Mouse (Mus musculus): ENCODE measurements around the gene Mrpl27. TPM values are rescaled to one million over a fixed set of nuclear protein-coding genes. Genes with fewer than 3 reads are reported as not detected.
A peak's percentile ranks its signal among the peaks of the same experiment; 100 is the strongest.
"Not testable (repeated sequence)": the region's sequence is repeated elsewhere in the genome, so short reads cannot be mapped to it uniquely, and the experiment has no call there.

Mrpl27 gene
- polyA plus RNA-seq, 1 experiment = 52.0 TPM

DNA sequence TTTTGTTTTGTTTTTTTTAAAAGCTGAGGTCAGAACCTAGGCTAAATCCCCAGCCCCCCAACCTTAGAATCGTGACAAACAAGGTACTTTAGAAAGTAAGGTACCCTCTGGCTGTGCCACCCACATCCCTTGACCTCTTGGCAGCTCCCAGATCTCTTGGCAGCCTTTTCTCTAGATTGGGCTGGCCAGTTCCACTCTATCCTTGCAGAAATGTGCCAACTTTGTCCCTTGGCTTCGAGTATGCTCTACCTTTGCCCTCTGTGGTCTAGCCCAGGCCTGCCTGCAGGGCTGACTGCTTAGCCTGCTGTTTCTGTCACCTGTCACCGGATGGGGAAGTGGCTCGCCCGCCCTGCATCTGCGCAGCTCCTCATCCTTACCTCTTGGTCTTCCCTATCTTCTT lies 11.7 kb downstream of the Mrpl27 start:
- Histone ChIP-seq H3K27ac (ENCODE audit: insufficient read depth, low read length) (no peak overlapping the region), H3K4me3 (ENCODE audit: insufficient read depth, low read length) (no peak overlapping the region), H3K4me1 (ENCODE audit: control insufficient read depth, insufficient read depth, low read length) (no peaks in the 10 kb centered on the region)
- TF ChIP-seq CTCF (IDR thresholded peaks at IDR 0.05; ENCODE audit: borderline replicate concordance, insufficient read depth, low read length) (no peak), POLR2A (IDR thresholded peaks at IDR 0.05; ENCODE audit: low read depth, low read length) (no peak)

DNA sequence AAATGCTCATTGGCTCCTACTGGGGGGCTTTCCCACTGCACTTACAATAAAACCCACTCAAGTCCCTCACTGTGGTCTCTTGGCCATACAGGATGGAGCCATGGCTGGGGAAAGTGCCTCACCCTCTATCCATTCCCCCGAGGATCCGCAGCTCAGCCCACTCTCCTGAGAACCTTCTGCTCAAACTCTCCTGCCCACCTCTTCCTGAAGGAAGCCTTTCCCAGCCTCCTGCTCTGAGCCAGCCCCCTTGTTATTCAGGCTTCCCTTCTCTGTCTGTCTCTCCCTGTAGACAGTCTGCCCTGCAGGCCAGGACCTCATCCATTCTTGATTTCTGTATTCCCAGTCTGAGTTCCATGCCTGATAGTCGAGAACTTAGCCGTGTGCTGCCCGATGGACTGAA lies 21.4 kb downstream of the Mrpl27 start:
- TF ChIP-seq POLR2A (IDR thresholded peaks at IDR 0.05; ENCODE audit: low read depth, low read length) (no peak), CTCF (IDR thresholded peaks at IDR 0.05; ENCODE audit: borderline replicate concordance, insufficient read depth, low read length) (no peak)
- Histone ChIP-seq H3K27ac (ENCODE audit: insufficient read depth, low read length) (no peak overlapping the region), H3K4me1 (ENCODE audit: control insufficient read depth, insufficient read depth, low read length) (no peaks in the 10 kb centered on the region), H3K4me3 (ENCODE audit: insufficient read depth, low read length) (no peak overlapping the region)

DNA sequence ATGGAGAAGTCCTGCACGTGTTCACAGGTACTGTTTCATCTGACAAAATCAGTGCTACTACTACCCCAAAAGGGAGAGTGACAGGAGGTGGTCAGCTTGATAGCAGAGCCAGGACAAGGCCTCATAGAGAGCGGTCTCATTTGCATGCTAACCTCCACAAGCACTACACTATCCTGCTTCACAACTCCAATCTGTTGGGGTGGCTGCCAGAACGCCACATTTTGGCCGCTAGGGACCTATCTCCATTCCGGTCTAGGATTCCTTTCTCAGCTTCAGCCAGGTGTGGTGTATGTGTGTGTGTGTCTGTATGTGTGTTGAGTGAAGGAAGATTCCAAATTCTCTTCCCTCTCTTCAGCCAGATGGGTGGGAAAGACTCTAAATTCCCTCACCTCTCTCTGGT lies 21.9 kb downstream of the Mrpl27 start:
- Histone ChIP-seq H3K4me1 (ENCODE audit: control insufficient read depth, insufficient read depth, low read length) (no peaks in the 10 kb centered on the region), H3K27ac (ENCODE audit: insufficient read depth, low read length) (no peak overlapping the region), H3K4me3 (ENCODE audit: insufficient read depth, low read length) (no peak overlapping the region)
- TF ChIP-seq POLR2A (IDR thresholded peaks at IDR 0.05; ENCODE audit: low read depth, low read length) = no peak

DNA sequence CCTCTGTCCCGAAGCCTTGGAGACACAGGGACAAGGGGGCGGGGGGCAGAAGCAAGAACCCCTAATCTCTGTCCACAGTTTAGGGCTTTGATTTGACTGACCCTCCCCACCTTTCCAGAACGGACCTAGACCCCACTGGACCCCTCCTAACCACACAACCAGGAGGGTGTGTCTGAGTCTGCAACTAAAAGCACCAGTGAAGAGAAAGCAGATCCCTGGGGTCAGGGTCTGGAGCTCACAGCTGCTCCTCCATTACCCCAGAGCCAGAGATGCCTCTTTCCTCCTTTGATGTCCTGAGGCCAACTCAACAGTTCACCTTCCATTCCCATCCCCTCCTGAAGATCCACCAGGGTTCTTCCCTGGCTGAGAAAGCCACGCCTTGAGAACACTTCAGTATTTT lies 22.7 kb downstream of the Mrpl27 start:
- H3K4me1 ChIP-seq (ENCODE audit: control insufficient read depth, insufficient read depth, low read length) = no peaks in the 10 kb centered on the region
- H3K4me3 ChIP-seq (ENCODE audit: insufficient read depth, low read length) = peak overlapping the region; percentile 66
- TF ChIP-seq POLR2A (IDR thresholded peaks at IDR 0.05; ENCODE audit: low read depth, low read length) (no peak), CTCF (IDR thresholded peaks at IDR 0.05; ENCODE audit: borderline replicate concordance, insufficient read depth, low read length) (no peak)
- H3K27ac ChIP-seq (ENCODE audit: insufficient read depth, low read length) = no peak overlapping the region

DNA sequence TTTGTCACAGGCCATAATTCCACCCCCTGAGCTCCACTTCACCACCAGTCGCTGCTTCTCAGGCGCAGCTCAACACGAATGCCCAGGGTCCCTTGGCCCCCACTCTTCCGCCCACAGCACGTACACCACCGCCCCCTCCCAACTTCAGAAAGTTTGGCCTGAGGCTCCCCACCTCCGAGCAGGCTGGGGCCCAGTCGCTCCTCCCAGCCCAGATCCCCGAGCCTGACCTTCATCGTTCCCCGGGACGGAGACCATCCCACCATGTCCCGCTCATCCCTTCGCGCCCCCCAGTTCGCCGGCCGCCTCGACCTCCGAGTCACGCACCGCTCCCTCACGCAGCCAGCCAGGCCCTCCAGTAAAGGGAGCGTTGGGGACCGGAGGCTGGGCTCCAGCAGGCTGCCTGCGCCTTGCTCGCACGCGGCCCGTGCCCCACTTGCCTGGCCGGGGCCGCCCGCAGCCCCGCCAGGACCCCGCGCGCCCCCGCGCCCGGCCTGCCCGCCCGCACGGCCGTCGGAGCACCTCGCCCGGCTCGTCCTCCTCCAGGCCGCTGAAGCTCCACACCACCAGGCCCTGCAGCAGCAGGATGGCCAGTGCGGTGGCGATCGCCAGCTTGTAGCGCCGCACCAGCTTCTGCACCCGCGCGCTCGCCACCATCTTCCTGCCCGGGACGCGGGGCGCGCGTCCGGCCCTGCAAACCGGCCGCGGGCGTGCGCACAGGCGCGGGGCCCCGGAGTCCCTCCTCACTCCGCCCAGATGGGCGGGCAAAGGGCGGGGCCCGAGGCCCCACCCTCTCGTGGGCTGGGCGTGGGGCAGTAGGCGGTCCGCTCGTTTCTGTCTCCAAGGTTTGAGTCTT lies 23.4 kb downstream of the Mrpl27 start, which contains the start of gene Xylt2:
Xylt2 (minus strand) TSS at position 762 of the 853 bp plus-strand sequence.
- TF ChIP-seq CTCF (IDR thresholded peaks at IDR 0.05; ENCODE audit: borderline replicate concordance, insufficient read depth, low read length) (no peak), POLR2A (IDR thresholded peaks at IDR 0.05; ENCODE audit: low read depth, low read length) (peak; percentile 83)
- Histone ChIP-seq H3K27ac (ENCODE audit: insufficient read depth, low read length) (no peak within 1 kb of the TSS), H3K4me3 (ENCODE audit: insufficient read depth, low read length) (peak within 1 kb of the TSS; percentile 66), H3K4me1 (ENCODE audit: control insufficient read depth, insufficient read depth, low read length) (no peaks in the 10 kb centered on the region)

DNA sequence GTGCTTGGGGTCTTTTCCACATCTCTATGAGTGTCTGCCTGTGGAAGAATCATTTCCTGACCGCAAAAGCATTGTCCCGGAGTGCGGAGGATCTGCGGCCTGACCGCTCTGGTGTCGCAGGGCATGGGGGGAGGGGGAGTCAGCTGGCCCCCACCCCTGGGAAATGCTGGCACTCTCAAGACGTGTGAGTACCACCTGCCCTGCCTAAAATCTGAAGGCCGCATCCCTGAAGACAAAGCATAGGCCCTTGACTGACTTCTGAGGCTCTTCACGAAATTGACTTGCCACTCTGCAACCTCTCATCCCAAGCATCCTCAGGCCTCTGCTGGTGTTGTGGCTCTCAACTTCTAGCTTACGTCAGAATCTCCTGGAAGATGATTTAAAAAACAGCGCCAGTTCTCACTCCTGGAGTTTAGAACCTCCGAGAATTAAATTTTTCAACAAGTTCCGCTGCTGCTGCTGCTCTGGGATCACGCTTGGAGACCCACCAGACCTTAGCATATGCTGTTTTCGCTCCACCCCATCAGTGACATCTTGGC lies 24.1 kb downstream of the Mrpl27 start:
- TF ChIP-seq CTCF (IDR thresholded peaks at IDR 0.05; ENCODE audit: borderline replicate concordance, insufficient read depth, low read length) = no peak
- TF ChIP-seq POLR2A (IDR thresholded peaks at IDR 0.05; ENCODE audit: low read depth, low read length) = no peak
- Histone ChIP-seq H3K4me3 (ENCODE audit: insufficient read depth, low read length) (peak overlapping the region; percentile 37), H3K4me1 (ENCODE audit: control insufficient read depth, insufficient read depth, low read length) (no peaks in the 10 kb centered on the region), H3K27ac (ENCODE audit: insufficient read depth, low read length) (no peak overlapping the region)

DNA sequence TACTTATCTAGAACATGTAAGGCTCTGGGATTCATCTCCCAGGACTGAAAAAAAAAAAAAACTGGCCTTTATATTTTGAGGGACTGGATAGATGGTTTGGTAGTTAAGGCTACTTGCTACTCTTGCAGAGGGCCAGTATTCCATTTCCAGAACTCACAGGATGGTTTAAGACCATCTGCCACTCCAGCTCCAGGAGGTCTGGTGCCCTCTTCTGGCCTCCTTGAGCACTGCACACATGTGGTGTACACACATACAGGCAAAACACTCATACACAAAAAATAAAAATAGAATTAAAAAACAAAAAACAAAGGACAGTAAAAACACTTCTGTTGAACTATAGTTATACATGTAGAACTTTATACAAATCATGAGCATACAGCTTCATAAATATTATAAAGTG lies 27.1 kb downstream of the Mrpl27 start:
- Histone ChIP-seq H3K27ac (ENCODE audit: insufficient read depth, low read length) (no peak overlapping the region), H3K4me1 (ENCODE audit: control insufficient read depth, insufficient read depth, low read length) (no peaks in the 10 kb centered on the region), H3K4me3 (ENCODE audit: insufficient read depth, low read length) (no peak overlapping the region)
- no peak for TF ChIP-seq POLR2A (IDR thresholded peaks at IDR 0.05; ENCODE audit: low read depth, low read length)
- no peak for TF ChIP-seq CTCF (IDR thresholded peaks at IDR 0.05; ENCODE audit: borderline replicate concordance, insufficient read depth, low read length)

DNA sequence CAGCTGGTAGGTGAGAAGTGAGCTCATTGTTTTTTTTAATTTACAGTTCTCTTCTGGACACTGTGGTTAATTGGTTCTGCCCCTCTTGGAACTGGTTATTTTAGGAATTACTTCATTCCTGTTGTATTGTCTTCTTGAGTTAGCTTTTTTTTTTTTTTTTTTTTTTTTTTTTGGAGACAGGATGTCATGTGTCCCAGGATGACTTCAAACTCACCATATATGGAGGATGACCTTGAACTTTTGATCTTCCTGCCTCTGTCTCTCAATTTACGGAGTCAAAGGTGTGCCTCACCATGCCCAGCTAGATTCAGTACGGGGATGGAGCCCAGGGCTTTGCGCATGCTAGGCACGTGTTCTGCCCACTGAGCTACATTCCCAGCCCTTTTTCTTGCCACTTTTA lies 28.1 kb downstream of the Mrpl27 start:
- Histone ChIP-seq H3K4me3 (ENCODE audit: insufficient read depth, low read length) (no peak overlapping the region), H3K4me1 (ENCODE audit: control insufficient read depth, insufficient read depth, low read length) (no peaks in the 10 kb centered on the region), H3K27ac (ENCODE audit: insufficient read depth, low read length) (no peak overlapping the region)
- TF ChIP-seq POLR2A (IDR thresholded peaks at IDR 0.05; ENCODE audit: low read depth, low read length) = no peak
- no peak for TF ChIP-seq CTCF (IDR thresholded peaks at IDR 0.05; ENCODE audit: borderline replicate concordance, insufficient read depth, low read length)

DNA sequence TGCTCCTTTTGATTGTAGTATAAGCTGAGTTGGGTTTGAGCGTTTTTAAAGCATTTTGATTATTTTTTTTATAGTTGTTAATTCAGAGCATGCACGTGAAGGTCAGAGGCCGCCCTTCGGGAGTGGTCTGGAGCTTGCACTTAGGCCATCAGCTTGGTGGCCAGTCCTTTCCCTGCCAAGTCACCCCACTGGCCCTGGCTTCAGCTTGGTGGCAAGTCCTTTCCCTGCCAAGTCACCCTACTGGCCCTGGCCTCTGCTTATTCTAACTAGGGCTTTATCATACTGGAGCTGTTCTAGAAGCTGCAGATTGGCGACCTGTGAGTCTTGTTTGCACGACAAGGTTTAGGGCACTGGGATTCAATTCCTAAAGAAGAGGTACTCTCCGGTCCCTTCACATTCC lies 28.9 kb downstream of the Mrpl27 start:
- TF ChIP-seq CTCF (IDR thresholded peaks at IDR 0.05; ENCODE audit: borderline replicate concordance, insufficient read depth, low read length) = no peak

DNA sequence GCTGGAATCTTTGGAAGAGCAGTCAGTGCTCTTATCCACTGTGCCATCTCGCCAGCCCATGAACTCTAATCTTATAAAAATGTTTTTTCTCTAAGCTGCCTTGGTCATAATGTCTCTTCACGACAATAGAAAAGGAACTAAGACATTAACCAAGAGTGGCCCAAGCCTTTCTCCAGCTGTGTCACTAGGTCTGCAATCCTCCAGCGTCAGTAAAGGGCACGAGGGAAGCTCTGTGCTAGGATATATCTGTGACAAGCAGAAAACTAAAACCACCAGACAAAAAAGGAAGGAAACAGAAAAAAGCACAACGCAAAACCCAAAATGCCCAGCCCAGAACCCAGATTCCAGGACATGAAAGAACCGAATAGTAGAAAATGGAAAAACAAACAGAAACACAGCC lies 33.6 kb downstream of the Mrpl27 start:
- H3K4me1 ChIP-seq (ENCODE audit: control insufficient read depth, insufficient read depth, low read length) = no peaks in the 10 kb centered on the region
- no peak for TF ChIP-seq CTCF (IDR thresholded peaks at IDR 0.05; ENCODE audit: borderline replicate concordance, insufficient read depth, low read length)
- no peak for TF ChIP-seq POLR2A (IDR thresholded peaks at IDR 0.05; ENCODE audit: low read depth, low read length)
- H3K27ac ChIP-seq (ENCODE audit: insufficient read depth, low read length) = no peak overlapping the region
- no peak overlapping the region for H3K4me3 ChIP-seq (ENCODE audit: insufficient read depth, low read length)

More for the DNA sequence above, 28.9 kb downstream of the Mrpl27 start:
- Histone ChIP-seq H3K27ac (ENCODE audit: insufficient read depth, low read length) (no peak overlapping the region), H3K4me1 (ENCODE audit: control insufficient read depth, insufficient read depth, low read length) (no peaks in the 10 kb centered on the region), H3K4me3 (ENCODE audit: insufficient read depth, low read length) (no peak overlapping the region)

DNA sequence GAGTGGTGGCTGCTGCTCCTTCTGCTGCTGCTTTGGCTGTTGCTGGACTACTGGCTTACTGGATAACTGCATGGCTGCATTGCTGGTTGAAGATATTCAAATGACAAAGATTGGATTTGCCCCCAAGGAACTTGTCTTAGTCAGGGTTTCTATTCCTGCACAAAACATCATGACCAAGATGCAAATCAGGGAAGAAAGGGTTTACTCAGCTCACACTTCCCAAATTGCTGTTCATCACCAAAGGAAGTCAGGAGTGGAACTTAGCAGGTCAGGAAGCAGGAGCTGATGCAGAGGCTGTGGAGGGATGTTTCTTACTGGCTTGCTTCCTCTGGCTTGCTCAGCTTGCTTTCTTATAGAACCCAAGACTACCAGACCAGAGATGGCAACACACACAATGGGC lies 38.9 kb downstream of the Mrpl27 start:
- not testable (repeated sequence) for H3K4me1 ChIP-seq (ENCODE audit: control insufficient read depth, insufficient read depth, low read length); H3K4me3 ChIP-seq (ENCODE audit: insufficient read depth, low read length); H3K27ac ChIP-seq (ENCODE audit: insufficient read depth, low read length)
